Mouse (Mus musculus) lung, postnatal 0 days (tissue): ENCODE measurements around the gene Slc31a2.

Experiments
- CTCF ChIP-seq: IDR thresholded peaks from 2 replicates; pipeline ENCODE4 v1.5.1; 2016; ENCODE audit warnings: antibody characterized with exemption, mild to moderate bottlenecking
- EP300 ChIP-seq: IDR thresholded peaks from 2 replicates; pipeline ENCODE4 v1.6.1; 2016; ENCODE audit warnings: antibody characterized with exemption, mild to moderate bottlenecking, control low read depth

- TF ChIP-seq CTCF = no peak
- TF ChIP-seq EP300 = no peak
Measured at GRCm38 (mm10) chr4:62251776-62252175, 10.6 kb upstream of the Slc31a2 start.
